Mouse (Mus musculus) testis, adult 2 months (tissue): Measurements from ENCODE around the gene Apba3. TPM values are rescaled to one million over a fixed set of nuclear protein-coding genes. Genes with fewer than 3 reads are reported as not detected.

Experiments
- H3K27ac ChIP-seq: fragments of 200-500 bp; 2 replicates; pipeline ENCODE4 v1.5.1; 2012; ENCODE audit warnings: low read depth, low read length; ENCODE audit not compliant: control insufficient read depth, insufficient read depth
- H3K27me3 ChIP-seq: fragments of 200-500 bp; 2 replicates; pipeline ENCODE4 v1.6.1; 2012; ENCODE audit warnings: mild to moderate bottlenecking, low read length, moderate library complexity; ENCODE audit not compliant: control insufficient read depth, insufficient read depth
- H3K36me3 ChIP-seq: fragments of 200-500 bp; 2 replicates; pipeline ENCODE4 v1.6.1; 2012; ENCODE audit warnings: mild to moderate bottlenecking, low read length; ENCODE audit not compliant: control insufficient read depth, insufficient read depth
- H3K4me1 ChIP-seq: fragments of 200-500 bp; 2 replicates; pipeline ENCODE4 v1.6.1; 2012; ENCODE audit warnings: low read length; ENCODE audit not compliant: control insufficient read depth, insufficient read depth
- H3K4me3 ChIP-seq: fragments of 200-500 bp; 2 replicates; pipeline ENCODE4 v1.5.1; 2012; ENCODE audit warnings: low read depth, mild to moderate bottlenecking, low read length, moderate library complexity, mixed read lengths; ENCODE audit not compliant: control insufficient read depth
- CTCF ChIP-seq: fragments of 200-500 bp; IDR thresholded peaks from 2 replicates; pipeline ENCODE4 v1.5.1; 2012; ENCODE audit warnings: low read depth, mild to moderate bottlenecking, inconsistent platforms, low read length, moderate library complexity; ENCODE audit not compliant: control insufficient read depth, insufficient read depth, insufficient replicate concordance
- POLR2A ChIP-seq: fragments of 200-500 bp; IDR thresholded peaks from 2 replicates; pipeline ENCODE4 v1.6.1; 2012; ENCODE audit warnings: low read depth, mild to moderate bottlenecking, inconsistent platforms, low read length, moderate library complexity; ENCODE audit not compliant: control insufficient read depth
- polyA plus RNA-seq: library from polyadenylated mRNA; depleted of rRNA; stranded (reverse); fragments of >200 nt; gene quantifications from 2 replicates; pipeline ENCODE4 v1.2.3, GENCODE M21; 2012

The Apba3 gene
- polyA plus RNA-seq, 1 experiment = 53.5 TPM

- no peak overlapping the region for H3K4me3 ChIP-seq
- no peaks in the 10 kb centered on the region; the same call in 1 of the 2 replicates for H3K4me1 ChIP-seq
- TF ChIP-seq POLR2A (no peak), CTCF (no peak)
- no peaks in the 10 kb centered on the region for H3K27me3 ChIP-seq
- H3K36me3 ChIP-seq = no peaks in the 10 kb centered on the region
- H3K27ac ChIP-seq = no peak overlapping the region
Measured at GRCm38 (mm10) chr10:81299585-81300351, 33.0 kb downstream of the Apba3 start.

GRCm38 (mm10) chr10:81300352-81300907 lies 33.7 kb downstream of the Apba3 start:
- H3K4me1 ChIP-seq = no peaks in the 10 kb centered on the region; the same call in 1 of the 2 replicates
- no peak overlapping the region for H3K4me3 ChIP-seq
- no peaks in the 10 kb centered on the region for H3K36me3 ChIP-seq
- no peak overlapping the region for H3K27ac ChIP-seq
- no peak for TF ChIP-seq CTCF
- no peak for TF ChIP-seq POLR2A
- no peaks in the 10 kb centered on the region for H3K27me3 ChIP-seq

GRCm38 (mm10) chr10:81301321-81301720 lies 34.6 kb downstream of the Apba3 start:
- H3K27me3 ChIP-seq = no peaks in the 10 kb centered on the region
- no peak for TF ChIP-seq CTCF
- no peak for TF ChIP-seq POLR2A
- no peak overlapping the region for H3K4me3 ChIP-seq
- H3K27ac ChIP-seq = no peak overlapping the region
- H3K36me3 ChIP-seq = no peaks in the 10 kb centered on the region
- no peaks in the 10 kb centered on the region; the same call in 1 of the 2 replicates for H3K4me1 ChIP-seq

- Histone ChIP-seq H3K36me3 (no peaks in the 10 kb centered on the region), H3K4me3 (no peak overlapping the region), H3K27ac (no peak overlapping the region), H3K27me3 (no peaks in the 10 kb centered on the region), H3K4me1 (no peaks in the 10 kb centered on the region; the same call in 1 of the 2 replicates)
- no peak for TF ChIP-seq CTCF
- TF ChIP-seq POLR2A = no peak
Measured at GRCm38 (mm10) chr10:81302288-81302687, 35.5 kb downstream of the Apba3 start.

- H3K36me3 ChIP-seq = no peaks in the 10 kb centered on the region
- H3K27me3 ChIP-seq = no peaks in the 10 kb centered on the region
- TF ChIP-seq POLR2A = no peak
- H3K4me3 ChIP-seq = no peak overlapping the region
- H3K4me1 ChIP-seq = no peaks in the 10 kb centered on the region; the same call in 1 of the 2 replicates
- no peak overlapping the region for H3K27ac ChIP-seq
Measured at GRCm38 (mm10) chr10:81302781-81303218, 36.0 kb downstream of the Apba3 start.

- Histone ChIP-seq H3K4me3 (no peak overlapping the region), H3K36me3 (no peaks in the 10 kb centered on the region), H3K4me1 (no peaks in the 10 kb centered on the region; the same call in 1 of the 2 replicates), H3K27me3 (no peaks in the 10 kb centered on the region), H3K27ac (no peak overlapping the region)
- TF ChIP-seq POLR2A (no peak), CTCF (no peak)
Measured at GRCm38 (mm10) chr10:81303258-81303657, 36.5 kb downstream of the Apba3 start.

- no peak overlapping the region for H3K27ac ChIP-seq
- no peaks in the 10 kb centered on the region for H3K27me3 ChIP-seq
- no peaks in the 10 kb centered on the region; the same call in 1 of the 2 replicates for H3K4me1 ChIP-seq
- no peak overlapping the region for H3K4me3 ChIP-seq
- H3K36me3 ChIP-seq = no peaks in the 10 kb centered on the region
- TF ChIP-seq CTCF (no peak), POLR2A (no peak)
Measured at GRCm38 (mm10) chr10:81303761-81304160, 37.0 kb downstream of the Apba3 start.
